Mouse (Mus musculus) heart, postnatal 25 days (tissue): Measurements from ENCODE around the gene Iffo2. TPM values are rescaled to one million over a fixed set of nuclear protein-coding genes. Genes with fewer than 3 reads are reported as not detected.
A peak's percentile ranks its signal among the peaks of the same experiment; 100 is the strongest.

Experiments used
- DNase-seq: peaks from one replicate; pipeline ENCODE4 v3.0.0; 2022; ENCODE audit warnings: low spot score
- intact Hi-C: fragments of 180-260 bp; cut with DNase I; formaldehyde crosslinking; loops from one replicate; pipeline ENCODE4 v1.15.1; 2025
- total RNA-seq, 2 experiments: library from RNA; stranded (reverse); gene quantifications; 2 replicates each; pipeline ENCODE4 v1.2.3; 2021

Iffo2 gene
- total RNA-seq, 2 experiments from 2014 or later, result 5.5 to 6.0 TPM

- intact Hi-C loops, result no loop called here
Measured at GRCm38 (mm10) chr4:139521926-139522325, 8.4 kb upstream of the Iffo2 start.

GRCm38 (mm10) chr4:139526475-139526874, 3.9 kb upstream of the Iffo2 start:
- intact Hi-C loops, result no loop called here
- DNase-seq, result no peak

More at GRCm38 (mm10) chr4:139521926-139522325, 8.4 kb upstream of the Iffo2 start:
- no peak for DNase-seq

GRCm38 (mm10) chr4:139532081-139532480, 1.7 kb downstream of the Iffo2 start:
- DNase-seq, result no peak
- intact Hi-C loops, result no loop called here

- peak; percentile 38 for DNase-seq
- intact Hi-C loops, result no loop called here
Measured at GRCm38 (mm10) chr4:139535127-139535695, 4.9 kb downstream of the Iffo2 start.

- intact Hi-C loops, result no loop called here
- no peak for DNase-seq
Measured at GRCm38 (mm10) chr4:139535719-139536118, 5.4 kb downstream of the Iffo2 start.

- DNase-seq, result no peak
- intact Hi-C loops, result no loop called here
Measured at GRCm38 (mm10) chr4:139536706-139537105, 6.4 kb downstream of the Iffo2 start.

GRCm38 (mm10) chr4:139540784-139541183, 10.4 kb downstream of the Iffo2 start:
- no peak for DNase-seq
- intact Hi-C loops, result no loop called here

- DNase-seq, result no peak
Measured at GRCm38 (mm10) chr4:139545791-139546190, 15.4 kb downstream of the Iffo2 start.

GRCm38 (mm10) chr4:139549448-139549847, 19.1 kb downstream of the Iffo2 start:
- intact Hi-C loops, result no loop called here
- no peak for DNase-seq

More at GRCm38 (mm10) chr4:139545791-139546190, 15.4 kb downstream of the Iffo2 start:
- intact Hi-C loops, result no loop called here

GRCm38 (mm10) chr4:139555235-139555634, 24.9 kb downstream of the Iffo2 start:
- DNase-seq, result no peak
- intact Hi-C loops, result no loop called here

- peak; percentile 63 for DNase-seq
- intact Hi-C loops, result no loop called here
Measured at GRCm38 (mm10) chr4:139555951-139556350, 25.6 kb downstream of the Iffo2 start.

GRCm38 (mm10) chr4:139568361-139568760, 38.0 kb downstream of the Iffo2 start:
- no peak for DNase-seq
- intact Hi-C loops, result loop anchor here (5.0 kb wide), 1 partner anchor 86 kb away; no protein-coding TSS in a partner anchor

GRCm38 (mm10) chr4:139570756-139571155, 40.4 kb downstream of the Iffo2 start:
- no peak for DNase-seq
- intact Hi-C loops, result loop anchor here (5.0 kb wide), 1 partner anchor 98 kb away; no protein-coding TSS in a partner anchor

- no peak for DNase-seq
- intact Hi-C loops, result loop anchor here (5.0 kb wide), 1 partner anchor 101 kb away; no protein-coding TSS in a partner anchor
Measured at GRCm38 (mm10) chr4:139572928-139573512, 42.7 kb downstream of the Iffo2 start.

- intact Hi-C loops, result loop anchor here (2.0 to 5.0 kb wide), 2 partner anchors 37 to 102 kb away; no protein-coding TSS in a partner anchor
- DNase-seq, result peak; percentile 99
Measured at GRCm38 (mm10) chr4:139574156-139574798, 43.9 kb downstream of the Iffo2 start.

- intact Hi-C loops, result loop anchor here (2.0 to 5.0 kb wide), 2 partner anchors 36 to 103 kb away; no protein-coding TSS in a partner anchor
- no peak for DNase-seq
Measured at GRCm38 (mm10) chr4:139574799-139575672, 44.7 kb downstream of the Iffo2 start.

- intact Hi-C loops, result loop anchor here (2.0 kb wide), 1 partner anchor 35 kb away; no protein-coding TSS in a partner anchor
- DNase-seq, result no peak
Measured at GRCm38 (mm10) chr4:139575673-139576003, 45.3 kb downstream of the Iffo2 start.

GRCm38 (mm10) chr4:139576251-139576880, 46.0 kb downstream of the Iffo2 start:
- intact Hi-C loops, result no loop called here
- no peak for DNase-seq

- no peak for DNase-seq
- intact Hi-C loops, result no loop called here
Measured at GRCm38 (mm10) chr4:139577006-139577405, 46.7 kb downstream of the Iffo2 start.

- DNase-seq, result no peak
- intact Hi-C loops, result no loop called here
Measured at GRCm38 (mm10) chr4:139578389-139578788, 48.0 kb downstream of the Iffo2 start.
